In the genomic region with DNA sequence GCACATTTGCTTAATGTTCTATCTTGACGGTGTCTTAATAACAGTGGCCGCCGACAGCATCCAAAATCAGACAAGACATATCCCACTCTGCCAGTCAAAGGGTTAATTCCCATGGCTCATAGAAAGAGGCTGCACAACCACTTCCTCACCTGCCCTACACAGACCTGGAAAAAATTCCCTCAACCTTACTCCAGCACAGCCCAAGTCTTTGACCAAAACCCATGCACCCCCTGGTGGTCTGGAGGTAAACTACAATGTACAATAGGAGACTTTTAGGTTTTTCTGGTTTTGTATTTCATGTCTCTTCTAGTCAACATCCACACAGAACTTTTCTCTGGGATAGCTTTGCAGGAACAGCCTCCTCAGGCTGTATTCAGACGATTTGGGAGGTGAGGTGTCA, we compare ENCODE assay signal across 7 mouse cellular contexts. TPM values are rescaled to one million over a fixed set of nuclear protein-coding genes. Genes with fewer than 3 reads are reported as not detected.
A peak's percentile ranks its signal among the peaks of the same experiment; 100 is the strongest.
DNase-seq lines count a peak whose midpoint lies in the region; ATAC-seq and TF ChIP-seq lines count a peak whose summit lies in the region.

No protein-coding gene starts in this region.

- no peak overlapping the region for H3K9ac ChIP-seq in embryonic facial prominence, embryonic 12.5 days
- no peak overlapping the region for H3K9ac ChIP-seq in intestine, embryonic 15.5 days
- no peak overlapping the region for H3K9ac ChIP-seq in lung, postnatal 0 days (replicated peaks; ENCODE audit: low read depth)

- no peak for ATAC-seq in embryonic facial prominence, embryonic 12.5 days (ENCODE audit: insufficient number of reproducible peaks, insufficient read depth, low FRiP score, low TSS enrichment)
- peak; percentile 71; the same call in 1 of the 2 replicates for ATAC-seq in intestine, embryonic 15.5 days
- peak; percentile 70 for ATAC-seq in lung, postnatal 0 days

- TF ChIP-seq EP300 in lung, postnatal 0 days (IDR thresholded peaks at IDR 0.05): no peak

- TF ChIP-seq CTCF in thymus, adult 2 months (IDR thresholded peaks at IDR 0.05; ENCODE audit: borderline replicate concordance, control insufficient read depth, extremely low read depth, insufficient read depth, low read length, poor library complexity): no peak
- peak; percentile 89 for TF ChIP-seq CTCF in lung, postnatal 0 days (IDR thresholded peaks at IDR 0.05)

- H3K4me2 ChIP-seq in embryonic facial prominence, embryonic 12.5 days (replicated peaks): no peak overlapping the region
- no peak overlapping the region for H3K4me2 ChIP-seq in intestine, embryonic 15.5 days (replicated peaks)
- no peak overlapping the region for H3K4me2 ChIP-seq in lung, postnatal 0 days (replicated peaks; ENCODE audit: low read depth, low read length)

- no peak overlapping the region for H3K27ac ChIP-seq in thymus, adult 2 months (ENCODE audit: control insufficient read depth, insufficient read depth, low read length)
- H3K27ac ChIP-seq in embryonic facial prominence, embryonic 12.5 days: peak overlapping the region; percentile 57; the same call in 1 of the 2 replicates
- H3K27ac ChIP-seq in intestine, embryonic 15.5 days: peak overlapping the region; percentile 67
- H3K27ac ChIP-seq in lung, postnatal 0 days (ENCODE audit: low read length): no peak overlapping the region

- no peak overlapping the region for H3K4me3 ChIP-seq in thymus, adult 2 months (ENCODE audit: control insufficient read depth, insufficient read depth, low read length)
- H3K4me3 ChIP-seq in embryonic facial prominence, embryonic 12.5 days: no peak overlapping the region
- H3K4me3 ChIP-seq in intestine, embryonic 15.5 days (replicated peaks): no peak overlapping the region
- H3K4me3 ChIP-seq in lung, postnatal 0 days (ENCODE audit: low read depth, low read length): no peak overlapping the region

- no peaks in the 10 kb centered on the region for H3K36me3 ChIP-seq in thymus, adult 2 months (ENCODE audit: control insufficient read depth, insufficient read depth, low read length)
- H3K36me3 ChIP-seq in embryonic facial prominence, embryonic 12.5 days: no peaks in the 10 kb centered on the region
- H3K36me3 ChIP-seq in intestine, embryonic 15.5 days: no peaks in the 10 kb centered on the region
- H3K36me3 ChIP-seq in lung, postnatal 0 days (ENCODE audit: insufficient read depth, low read length): no peaks in the 10 kb centered on the region

- no peaks in the 10 kb centered on the region for H3K27me3 ChIP-seq in thymus, adult 2 months (ENCODE audit: control insufficient read depth, insufficient read depth, low read length)
- no peaks in the 10 kb centered on the region for H3K27me3 ChIP-seq in embryonic facial prominence, embryonic 12.5 days
- H3K27me3 ChIP-seq in intestine, embryonic 15.5 days (replicated peaks): no peaks in the 10 kb centered on the region
- no peaks in the 10 kb centered on the region for H3K27me3 ChIP-seq in lung, postnatal 0 days (replicated peaks; ENCODE audit: insufficient read depth, low read length)

- no peaks in the 10 kb centered on the region for H3K9me3 ChIP-seq in embryonic facial prominence, embryonic 12.5 days
- no peaks in the 10 kb centered on the region for H3K9me3 ChIP-seq in intestine, embryonic 15.5 days
- no peaks in the 10 kb centered on the region for H3K9me3 ChIP-seq in lung, postnatal 0 days (ENCODE audit: low read length)

- 80% methylated on average over 4 of the region's 4 CpGs for WGBS in thymus, adult 2 months
- WGBS in embryonic facial prominence, embryonic 12.5 days: 81% methylated on average over 4 of the region's 4 CpGs
- WGBS in intestine, embryonic 15.5 days: 70% methylated on average over 4 of the region's 4 CpGs
- WGBS in lung, postnatal 0 days: 67% methylated on average over 4 of the region's 4 CpGs

- TF ChIP-seq POLR2A in thymus, adult 2 months (IDR thresholded peaks at IDR 0.05; ENCODE audit: control insufficient read depth, extremely low read depth, insufficient read depth, low read length, poor library complexity): no peak

- peak; percentile 71 for DNase-seq in thymus, adult 2 months
- no peak for DNase-seq in thymus, adult 18-20 months
- peak; percentile 71 for DNase-seq in adrenal gland, postnatal 14 days
- peak; percentile 75 for DNase-seq in lung, postnatal 0 days (ENCODE audit: low spot score)
- DNase-seq in right cerebral cortex, postnatal 4 days: peak; percentile 57

- no peaks in the 10 kb centered on the region for H3K4me1 ChIP-seq in thymus, adult 2 months (replicated peaks; ENCODE audit: control insufficient read depth, insufficient read depth, low read length)
- no peaks in the 10 kb centered on the region for H3K4me1 ChIP-seq in embryonic facial prominence, embryonic 12.5 days
- H3K4me1 ChIP-seq in intestine, embryonic 15.5 days (replicated peaks): no peaks in the 10 kb centered on the region
- H3K4me1 ChIP-seq in lung, postnatal 0 days (ENCODE audit: insufficient read depth, low read depth, low read length): no peaks in the 10 kb centered on the region

RNA-seq across cellular contexts. Expression of a gene that starts 32.8 kb away (rescaled TPM):
- polyA plus RNA-seq in thymus, adult 2 months (2012; rRNA removed): 218 and 232 TPM in 2 replicates
- 155 and 170 TPM in 2 replicates for total RNA-seq in adrenal gland, postnatal 14 days (2021)
- 115 and 118 TPM in 2 replicates for polyA plus RNA-seq in embryonic facial prominence, embryonic 12.5 days (2016; fragmentation: Nextera tagmentation; extraction: Ambion mirVana)
- 94.3 and 95.4 TPM in 2 replicates for polyA plus RNA-seq in intestine, embryonic 15.5 days (2015; fragmentation: Nextera tagmentation; extraction: Ambion mirVana)
- polyA plus RNA-seq in lung, postnatal 0 days (2015; fragmentation: Nextera tagmentation; extraction: Ambion mirVana): 91.9 and 102 TPM in 2 replicates

Comparison
In these comparisons a context has a peak if more than half of its experiments do, and no peak if none do; other contexts are left out.
1. DNase-seq: peak in thymus, adult 2 months (single experiment), adrenal gland, postnatal 14 days (single experiment), lung, postnatal 0 days (single experiment) and right cerebral cortex, postnatal 4 days (single experiment); none in thymus, adult 18-20 months (0 of 2).
2. H3K27ac ChIP-seq: peak in embryonic facial prominence, embryonic 12.5 days (single experiment) and intestine, embryonic 15.5 days (single experiment); none in thymus, adult 2 months (single experiment) and lung, postnatal 0 days (single experiment).